Mouse (Mus musculus): Measurements from ENCODE around the gene Dnajc5g. TPM values are rescaled to one million over a fixed set of nuclear protein-coding genes. Genes with fewer than 3 reads are reported as not detected.

Dnajc5g gene
- total and polyA plus RNA-seq, 3 experiments = not detected

DNA sequence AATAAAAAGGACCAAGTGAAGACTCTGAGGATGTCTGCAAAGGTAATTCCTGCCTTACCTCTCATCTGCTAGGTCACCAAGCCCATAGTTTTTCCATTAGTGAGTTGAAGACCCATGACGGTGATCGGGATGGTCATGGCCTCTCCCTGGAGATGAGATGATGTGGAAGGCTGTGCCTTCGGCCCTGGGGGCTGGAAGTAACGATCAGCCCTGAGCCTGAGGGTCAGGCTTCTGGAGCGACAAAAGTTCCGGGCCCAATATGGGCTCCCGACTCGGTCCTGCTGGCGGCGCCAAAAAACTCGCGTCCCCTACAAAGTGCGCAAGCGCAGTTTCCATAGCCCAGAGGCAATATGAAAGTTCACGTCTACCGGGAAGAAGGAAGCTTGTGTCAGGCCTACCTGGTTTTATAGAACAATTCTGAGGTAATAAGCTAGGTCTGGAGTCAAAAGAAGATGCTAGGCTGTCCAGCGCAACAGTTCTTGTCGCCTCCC lies 2.0 kb downstream of the Dnajc5g start, which contains the start of gene Slc30a3:
Gene Slc30a3, minus strand, starts transcription at position 238 of the 491 bp plus-strand sequence.
- DNase-seq = no peak

DNA sequence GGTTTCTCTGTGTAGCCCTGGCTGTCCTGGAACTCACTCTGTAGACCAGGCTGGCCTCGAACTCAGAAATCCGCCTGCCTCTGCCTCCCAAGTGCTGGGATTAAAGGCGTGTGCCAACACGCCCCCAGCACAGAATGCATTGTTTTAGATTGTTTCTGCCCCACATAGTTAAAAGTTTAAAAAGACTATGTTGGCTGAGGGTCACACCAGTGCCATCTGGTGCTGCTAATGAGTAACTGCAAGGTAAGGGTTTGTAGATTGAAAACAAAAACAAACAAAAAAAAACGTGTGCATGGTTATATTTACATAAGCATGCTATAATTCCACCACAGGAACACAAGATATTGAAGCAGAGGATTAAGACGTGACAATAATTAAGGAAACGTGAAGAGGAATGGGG lies 4.7 kb downstream of the Dnajc5g start:
- no peak for DNase-seq

DNA sequence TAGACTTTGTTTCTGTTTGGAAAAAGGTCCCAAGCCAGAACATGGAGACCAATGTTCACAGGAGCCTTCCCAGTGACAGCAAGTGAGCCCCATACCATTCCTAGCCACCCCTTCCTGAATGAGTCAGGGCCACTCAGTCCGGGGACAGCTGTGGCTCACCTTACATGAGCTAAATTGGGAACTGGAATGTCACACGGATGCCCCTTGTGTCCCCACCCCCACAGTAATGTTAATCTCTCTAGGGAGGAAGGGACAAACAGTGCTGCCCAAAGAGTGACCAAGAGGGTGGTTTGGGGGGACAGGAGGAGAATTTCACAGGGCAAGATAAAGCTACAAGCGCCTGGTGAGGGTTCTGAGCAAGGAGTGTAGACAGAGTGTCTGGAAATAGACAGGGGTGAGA lies 10.3 kb downstream of the Dnajc5g start, which contains the start of gene Trim54:
Gene Trim54, plus strand, starts transcription at position 359 of the 400 bp plus-strand sequence.
- no peak for DNase-seq

DNA sequence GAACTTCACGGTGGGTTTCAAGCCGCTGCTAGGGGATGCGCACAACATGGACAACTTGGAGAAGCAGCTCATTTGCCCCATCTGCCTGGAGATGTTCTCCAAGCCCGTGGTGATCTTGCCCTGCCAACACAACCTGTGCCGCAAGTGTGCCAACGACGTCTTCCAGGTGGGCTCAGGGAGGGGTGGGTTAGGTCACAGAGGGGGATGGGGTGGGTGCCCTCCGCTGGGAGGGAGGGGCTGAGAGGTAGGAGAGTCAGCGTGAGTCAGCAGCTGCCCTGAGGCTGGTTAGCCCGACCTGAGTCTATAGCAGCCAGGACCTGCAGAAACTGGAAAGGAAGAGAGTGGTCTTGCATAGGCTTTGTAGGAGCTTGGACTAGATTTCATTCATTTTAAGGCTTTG lies 10.8 kb downstream of the Dnajc5g start:
- DNase-seq = no peak

DNA sequence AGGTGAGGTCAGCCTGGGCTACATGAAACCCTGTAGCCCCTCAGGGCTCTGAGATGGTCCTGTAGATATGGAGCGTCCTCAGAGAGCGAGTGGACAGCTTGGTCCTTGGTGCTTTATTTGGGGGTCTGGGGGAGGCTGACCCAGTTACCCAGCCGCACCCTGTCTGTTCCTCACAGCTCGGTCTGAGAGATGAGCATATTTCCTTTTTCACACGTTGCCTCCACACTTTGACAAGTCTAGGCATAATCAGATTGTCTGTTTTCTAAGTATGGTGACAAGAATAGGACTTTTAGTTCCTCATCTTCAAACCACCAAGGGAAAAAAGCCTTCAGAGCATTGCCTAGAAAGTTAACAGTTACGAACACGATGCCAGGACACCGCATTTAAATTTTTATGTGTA lies 15.0 kb downstream of the Dnajc5g start:
- DNase-seq = no peak

DNA sequence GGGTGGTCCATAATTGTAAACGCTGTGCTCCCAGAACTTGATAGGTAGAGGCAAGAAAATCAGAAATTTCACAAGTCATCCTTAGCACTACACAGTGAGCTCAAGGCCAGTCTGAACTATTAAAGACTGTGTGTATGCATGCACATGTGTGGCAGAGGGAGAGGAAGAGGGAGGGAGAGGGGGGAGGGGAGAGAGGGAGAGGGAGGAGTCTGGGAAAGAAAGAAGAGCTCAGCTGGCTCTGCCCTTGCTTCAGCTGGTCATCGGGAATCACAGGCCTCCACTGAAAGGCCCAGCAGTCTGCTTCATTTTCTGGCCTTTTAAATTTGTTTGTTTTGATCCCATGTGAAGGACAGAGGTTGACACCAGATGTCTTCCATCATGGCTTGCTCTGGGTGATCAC lies 17.4 kb downstream of the Dnajc5g start:
- DNase-seq = no peak

DNA sequence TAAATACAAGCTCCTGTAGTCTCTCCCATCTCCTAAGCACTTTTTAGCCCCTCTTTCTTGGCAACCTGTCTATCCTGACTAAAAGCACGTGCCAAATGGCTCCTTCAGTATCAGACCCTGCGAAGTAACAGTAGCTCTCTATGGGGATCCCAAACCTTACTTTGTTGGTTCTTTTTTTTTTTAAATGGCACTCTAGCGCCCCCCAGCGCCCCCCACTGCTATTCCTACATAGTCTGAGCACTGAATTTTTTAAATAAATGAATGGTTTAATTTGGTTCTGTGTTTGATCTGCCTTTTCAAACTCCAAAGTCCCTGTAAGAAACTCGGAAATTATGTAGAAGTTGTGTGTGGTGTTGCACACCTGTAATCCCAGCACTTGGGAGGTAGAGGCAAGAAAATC lies 20.0 kb downstream of the Dnajc5g start:
- no peak for DNase-seq

DNA sequence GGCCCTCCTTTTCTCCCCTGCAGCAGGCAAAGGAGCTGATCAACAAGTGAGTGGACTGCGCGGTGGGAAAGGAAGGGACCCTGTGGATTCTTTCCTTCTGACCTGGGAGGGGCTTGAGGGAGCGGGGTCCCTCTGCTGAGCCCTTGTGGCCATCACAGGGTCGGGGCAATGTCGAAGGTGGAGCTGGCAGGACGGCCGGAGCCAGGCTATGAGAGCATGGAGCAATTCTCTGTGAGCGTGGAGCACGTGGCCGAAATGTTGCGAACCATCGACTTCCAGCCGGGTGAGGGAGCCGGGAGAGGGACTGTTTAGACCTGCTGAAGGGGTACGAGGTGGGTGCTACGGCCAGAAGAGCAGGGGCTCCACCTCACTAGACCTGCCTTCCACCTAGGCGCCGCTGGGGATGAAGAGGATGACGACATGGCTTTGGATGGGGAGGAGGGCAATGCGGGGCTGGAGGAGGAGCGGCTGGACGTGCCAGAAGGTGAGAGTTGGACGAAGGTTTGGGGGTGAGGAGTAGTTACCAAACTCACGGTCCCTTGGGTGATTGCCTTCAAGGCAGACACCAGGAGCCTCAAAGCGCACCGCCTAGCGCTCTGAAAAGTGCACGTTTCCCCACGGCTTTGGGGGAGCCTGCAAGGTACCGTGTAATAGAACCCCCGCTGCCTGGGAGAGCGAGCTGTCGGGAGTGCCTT lies 30.8 kb downstream of the Dnajc5g start:
- no peak for DNase-seq

DNA sequence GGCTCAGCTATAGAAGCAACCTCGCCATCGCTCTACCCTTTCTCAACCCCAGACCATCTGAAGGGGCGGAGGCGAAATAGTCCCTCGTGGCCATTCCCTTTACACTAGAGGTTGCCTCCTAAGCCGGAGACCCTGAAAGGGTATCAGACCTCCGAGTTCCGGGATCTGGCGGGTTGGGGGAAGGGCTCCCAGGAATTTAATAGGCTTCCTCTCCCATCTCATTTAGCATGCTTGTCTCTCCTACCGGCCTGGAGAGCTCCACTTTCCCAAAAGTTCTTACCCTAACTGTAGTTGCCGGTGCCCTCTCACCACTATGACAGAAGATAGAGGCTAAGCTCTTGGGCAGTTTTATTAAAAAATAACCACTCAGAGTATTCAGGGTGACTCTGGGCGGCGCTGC lies 31.6 kb downstream of the Dnajc5g start:
- DNase-seq = no peak

DNA sequence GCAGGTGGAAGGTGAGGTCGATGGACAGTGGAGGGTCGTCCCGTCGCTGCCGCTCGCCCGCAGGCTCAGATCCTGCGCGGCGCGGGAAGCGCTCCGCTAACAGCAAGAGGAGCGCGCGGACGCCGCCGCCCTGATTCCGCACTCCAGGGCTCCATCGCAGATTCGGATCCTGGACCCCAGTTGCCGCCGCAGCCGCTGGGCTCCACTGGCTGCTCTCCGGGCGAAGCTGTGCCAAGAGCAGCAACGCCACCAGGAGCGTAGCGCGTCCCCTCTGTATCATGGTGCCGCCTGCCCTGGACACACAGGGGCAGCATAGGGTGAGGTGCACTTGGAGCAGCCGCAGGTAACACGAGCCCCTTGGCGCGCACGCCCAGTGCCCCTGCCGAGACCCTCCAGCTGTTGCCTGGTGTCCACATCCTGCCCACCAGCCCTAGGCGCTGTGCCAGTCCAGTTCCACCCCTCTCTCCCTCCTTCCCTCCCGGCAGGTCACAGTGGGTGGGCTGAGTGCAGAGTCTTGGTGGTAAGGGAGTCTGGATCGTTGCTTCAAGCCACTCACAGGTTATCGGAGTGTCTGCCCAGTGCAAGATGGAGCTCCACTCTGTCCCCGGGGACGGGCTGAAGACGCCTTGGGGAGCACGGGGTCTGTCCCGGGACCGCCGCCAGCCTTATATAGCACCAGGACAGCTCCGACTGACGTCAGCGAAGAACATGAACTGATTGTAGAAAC lies 32.3 kb downstream of the Dnajc5g start, which contains the start of gene Ucn:
Gene Ucn, minus strand, starts transcription at position 589 of the 727 bp plus-strand sequence.
- no peak for DNase-seq

DNA sequence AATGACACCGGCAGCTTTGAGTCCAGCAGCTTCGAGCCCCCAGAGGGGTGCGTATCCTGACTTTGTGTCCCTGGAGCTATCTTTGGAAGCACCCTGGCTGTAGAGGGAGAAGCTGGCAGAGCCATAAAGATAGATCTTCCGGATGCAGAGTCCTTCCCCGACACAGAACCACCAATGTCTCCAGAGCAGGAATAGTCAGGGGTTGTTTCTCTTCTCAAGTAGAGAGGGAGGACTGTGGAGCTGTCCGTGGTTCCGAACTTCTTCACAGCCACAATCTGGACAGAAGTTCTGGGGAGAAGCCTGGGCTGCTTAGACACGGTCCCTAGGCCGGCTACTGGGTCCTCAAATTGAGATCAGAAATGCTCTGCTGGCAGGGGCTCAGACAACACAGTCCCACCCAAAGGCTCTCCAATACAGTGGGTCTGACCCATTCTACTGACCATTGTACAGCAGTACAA lies 32.9 kb downstream of the Dnajc5g start:
- peak; percentile 20 for DNase-seq

DNA sequence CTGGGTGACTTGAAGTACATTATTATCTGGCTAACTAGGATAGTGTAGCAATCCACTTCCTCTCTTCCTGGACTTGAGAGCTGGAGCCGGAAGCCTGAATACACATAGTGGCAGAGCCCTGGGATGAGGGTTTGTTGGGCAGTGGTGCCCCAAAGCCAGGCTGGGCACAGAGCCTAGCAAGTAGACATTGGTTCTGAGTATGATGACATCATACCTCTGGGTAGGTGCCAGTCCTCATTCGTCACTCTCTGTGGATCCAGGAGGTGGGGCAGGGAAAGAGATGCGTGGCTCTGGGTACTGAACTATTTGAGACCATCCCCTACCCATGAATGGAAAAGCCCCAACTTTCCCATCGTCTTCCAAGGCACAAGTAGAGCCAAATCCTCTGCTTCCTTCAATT lies 43.7 kb downstream of the Dnajc5g start:
- peak; percentile 75 for DNase-seq

DNA sequence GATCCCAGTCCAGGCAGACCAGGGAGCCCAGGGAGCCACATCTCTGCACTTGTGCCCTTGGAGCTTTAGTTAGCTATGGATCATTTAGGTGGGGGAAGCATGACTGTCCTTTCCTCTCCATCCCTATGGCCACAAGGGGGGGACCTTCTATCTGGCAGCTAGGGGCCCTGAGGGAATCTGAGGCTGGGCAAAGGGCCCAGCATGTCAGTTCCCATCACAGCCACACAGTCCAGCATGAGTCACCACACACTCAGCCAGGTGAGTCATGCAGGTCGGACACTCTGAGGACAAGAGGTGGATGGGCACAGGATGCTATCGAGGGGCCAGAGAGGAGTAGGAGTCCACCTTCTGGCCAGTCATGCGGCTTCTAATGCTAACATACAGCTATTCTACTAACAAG lies 45.7 kb downstream of the Dnajc5g start:
- peak; percentile 65 for DNase-seq

DNA sequence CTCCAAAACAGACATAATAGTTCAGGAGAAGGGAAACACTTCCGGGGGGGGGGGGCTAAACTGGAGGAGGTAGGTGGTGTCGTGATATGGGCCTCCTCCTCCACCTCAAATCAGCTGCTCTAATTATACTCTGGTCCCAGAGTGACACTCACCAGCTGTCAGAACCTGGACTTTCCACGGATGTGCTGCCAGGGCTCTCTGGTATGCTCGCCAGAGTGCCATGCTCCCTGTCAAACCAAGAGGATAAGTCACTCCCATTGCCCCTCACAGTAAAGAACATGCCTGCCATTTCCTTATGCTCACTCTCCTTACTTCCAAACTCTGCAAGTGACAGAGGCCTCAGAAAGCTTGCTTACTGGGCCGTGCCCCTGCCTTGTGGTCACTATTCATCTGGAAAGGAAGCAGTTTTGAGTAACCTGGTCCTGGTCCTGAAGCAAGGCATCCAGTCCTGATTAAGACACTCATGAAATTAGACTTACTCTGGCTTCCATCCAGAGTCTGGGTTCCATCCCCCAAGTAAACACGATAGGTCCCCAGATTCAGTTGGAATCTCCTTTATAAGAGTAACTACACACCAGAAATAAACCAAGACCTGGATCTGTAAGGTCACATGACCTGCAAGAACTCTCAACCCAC lies 47.5 kb downstream of the Dnajc5g start:
- DNase-seq = no peak

DNA sequence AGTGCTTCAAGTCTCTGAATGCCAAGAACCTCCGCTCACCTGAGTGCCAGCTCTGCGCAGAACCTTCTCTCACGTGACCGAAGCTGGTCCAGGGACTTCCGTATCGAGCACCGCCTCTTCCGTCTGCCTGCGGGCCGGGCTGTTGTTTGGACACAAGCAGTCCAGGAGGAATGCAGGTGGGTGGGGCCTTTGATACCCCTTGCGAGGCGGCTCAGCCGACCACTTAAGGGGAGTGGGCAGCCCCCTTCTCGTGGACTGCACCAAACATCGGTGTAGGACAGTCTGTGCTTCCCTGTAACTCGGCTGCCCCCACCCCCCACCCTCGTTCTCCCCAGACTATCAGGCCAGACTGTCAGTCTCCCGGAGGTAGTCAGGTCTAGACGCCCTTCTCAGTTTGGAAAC lies 48.1 kb downstream of the Dnajc5g start, which contains the start of gene Mpv17:
Gene Mpv17, minus strand, starts transcription at position 100 of the 402 bp plus-strand sequence.
- DNase-seq = peak; percentile 88

Other genes with a start within 250 kb of the Dnajc5g start
- gene Tmem214, start 238.3 kb upstream of the Dnajc5g start, total RNA-seq (2021) = 10 to 100 TPM; 51.9 to 62.2 TPM
- 87.6 and 96.9 TPM in 2 replicates for gene Tmem214, start 238.3 kb upstream of the Dnajc5g start, polyA plus RNA-seq (2012; rRNA removed)
- gene Agbl5, start 217.6 kb upstream of the Dnajc5g start, total RNA-seq (2021) = 1 to 10 TPM; 7.6 to 9.2 TPM
- gene Agbl5, start 217.6 kb upstream of the Dnajc5g start, polyA plus RNA-seq (2012; rRNA removed) = 25.3 and 27.5 TPM in 2 replicates
- 100 to 1,000 TPM; 256 to 264 TPM for gene Ost4, start 198.5 kb upstream of the Dnajc5g start, total RNA-seq (2021)
- 120 and 143 TPM in 2 replicates for gene Ost4, start 198.5 kb upstream of the Dnajc5g start, polyA plus RNA-seq (2012; rRNA removed)
- 10 to 100 TPM; 40.3 to 62.0 TPM for gene Emilin1, start 192.9 kb upstream of the Dnajc5g start, total RNA-seq (2021)
- gene Emilin1, start 192.9 kb upstream of the Dnajc5g start, polyA plus RNA-seq (2012; rRNA removed) = 64.1 and 75.1 TPM in 2 replicates
- 10 to 100 TPM; 37.2 to 44.3 TPM for gene Khk, start 184.9 kb upstream of the Dnajc5g start, total RNA-seq (2021)
- 43.9 and 60.3 TPM in 2 replicates for gene Khk, start 184.9 kb upstream of the Dnajc5g start, polyA plus RNA-seq (2012; rRNA removed)
- gene Cgref1, start 160.7 kb upstream of the Dnajc5g start, total RNA-seq (2021) = 1 to 10 TPM in 1 of 2 experiments, under 1 TPM in 1; 0.58 to 2.5 TPM
- gene Cgref1, start 160.7 kb upstream of the Dnajc5g start, polyA plus RNA-seq (2012; rRNA removed) = 1.5 and 2.0 TPM in 2 replicates
- 100 to 1,000 TPM; 119 to 126 TPM for gene Preb, start 145.9 kb upstream of the Dnajc5g start, total RNA-seq (2021)
- gene Preb, start 145.9 kb upstream of the Dnajc5g start, polyA plus RNA-seq (2012; rRNA removed) = 284 TPM in 2 replicates
- gene Tcf23, start 137.6 kb upstream of the Dnajc5g start, total RNA-seq (2021) = 1 to 10 TPM; 1.3 TPM
- 0.77 and 0.78 TPM in 2 replicates for gene Tcf23, start 137.6 kb upstream of the Dnajc5g start, polyA plus RNA-seq (2012; rRNA removed)
- gene Atraid, start 58.0 kb upstream of the Dnajc5g start, total RNA-seq (2021) = 100 to 1,000 TPM; 117 to 125 TPM
- gene Atraid, start 58.0 kb upstream of the Dnajc5g start, polyA plus RNA-seq (2012; rRNA removed) = 101 and 114 TPM in 2 replicates
- 10 to 100 TPM; 27.7 to 39.6 TPM for gene Slc5a6, start 57.4 kb upstream of the Dnajc5g start, total RNA-seq (2021)
- 88.3 and 93.5 TPM in 2 replicates for gene Slc5a6, start 57.4 kb upstream of the Dnajc5g start, polyA plus RNA-seq (2012; rRNA removed)
- 10 to 100 TPM; 17.5 to 33.1 TPM for gene Cad, start 51.5 kb upstream of the Dnajc5g start, total RNA-seq (2021)
- gene Cad, start 51.5 kb upstream of the Dnajc5g start, polyA plus RNA-seq (2012; rRNA removed) = 43.2 and 48.0 TPM in 2 replicates
- gene Slc30a3, start 2.0 kb downstream of the Dnajc5g start, total RNA-seq (2021) = not detected
- gene Slc30a3, start 2.0 kb downstream of the Dnajc5g start, polyA plus RNA-seq (2012; rRNA removed) = not detected in 2 replicates
- gene Trim54, start 10.4 kb downstream of the Dnajc5g start, total RNA-seq (2021) = not detected
- gene Trim54, start 10.4 kb downstream of the Dnajc5g start, polyA plus RNA-seq (2012; rRNA removed) = not detected in 2 replicates
- gene Ucn, start 32.5 kb downstream of the Dnajc5g start, total RNA-seq (2021) = not detected
- gene Ucn, start 32.5 kb downstream of the Dnajc5g start, polyA plus RNA-seq (2012; rRNA removed) = not detected in 2 replicates
- gene Mpv17, start 48.0 kb downstream of the Dnajc5g start, total RNA-seq (2021) = 10 to 100 TPM; 71.0 to 72.1 TPM
- 127 and 137 TPM in 2 replicates for gene Mpv17, start 48.0 kb downstream of the Dnajc5g start, polyA plus RNA-seq (2012; rRNA removed)
- gene Gm29609, start 73.6 kb downstream of the Dnajc5g start, total RNA-seq (2021) = 1 to 10 TPM; 1.1 to 1.4 TPM
- 0.52 and 0.94 TPM in 2 replicates for gene Gm29609, start 73.6 kb downstream of the Dnajc5g start, polyA plus RNA-seq (2012; rRNA removed)
- gene Gtf3c2, start 73.9 kb downstream of the Dnajc5g start, total RNA-seq (2021) = 10 to 100 TPM; 51.9 to 67.4 TPM
- gene Gtf3c2, start 73.9 kb downstream of the Dnajc5g start, polyA plus RNA-seq (2012; rRNA removed) = 34.8 and 47.8 TPM in 2 replicates
- 100 to 1,000 TPM in 1 of 2 experiments, 10 to 100 TPM in 1; 85.7 to 115 TPM for gene Snx17, start 86.9 kb downstream of the Dnajc5g start, total RNA-seq (2021)
- 85.1 and 92.2 TPM in 2 replicates for gene Snx17, start 86.9 kb downstream of the Dnajc5g start, polyA plus RNA-seq (2012; rRNA removed)
- 10 to 100 TPM; 39.5 to 45.7 TPM for gene Eif2b4, start 87.1 kb downstream of the Dnajc5g start, total RNA-seq (2021)
- 26.8 and 35.7 TPM in 2 replicates for gene Eif2b4, start 87.1 kb downstream of the Dnajc5g start, polyA plus RNA-seq (2012; rRNA removed)
- 10 to 100 TPM; 28.5 to 29.5 TPM for gene Zfp513, start 96.0 kb downstream of the Dnajc5g start, total RNA-seq (2021)
- gene Zfp513, start 96.0 kb downstream of the Dnajc5g start, polyA plus RNA-seq (2012; rRNA removed) = 75.5 and 77.8 TPM in 2 replicates
- 100 to 1,000 TPM; 105 TPM for gene Ppm1g, start 114.4 kb downstream of the Dnajc5g start, total RNA-seq (2021)
- gene Ppm1g, start 114.4 kb downstream of the Dnajc5g start, polyA plus RNA-seq (2012; rRNA removed) = 174 and 197 TPM in 2 replicates
- gene Nrbp1, start 134.6 kb downstream of the Dnajc5g start, total RNA-seq (2021) = 10 to 100 TPM; 78.2 to 84.9 TPM
- gene Nrbp1, start 134.6 kb downstream of the Dnajc5g start, polyA plus RNA-seq (2012; rRNA removed) = 180 and 229 TPM in 2 replicates
- not detected for gene Gm9970, start 134.9 kb downstream of the Dnajc5g start, total RNA-seq (2021)
- gene Gm9970, start 134.9 kb downstream of the Dnajc5g start, polyA plus RNA-seq (2012; rRNA removed) = 3.7 and 3.9 TPM in 2 replicates
- gene Krtcap3, start 145.4 kb downstream of the Dnajc5g start, total RNA-seq (2021) = 1 to 10 TPM; 2.2 to 4.5 TPM
- 13.3 and 13.6 TPM in 2 replicates for gene Krtcap3, start 145.4 kb downstream of the Dnajc5g start, polyA plus RNA-seq (2012; rRNA removed)
- gene Ift172, start 184.8 kb downstream of the Dnajc5g start, total RNA-seq (2021) = 10 to 100 TPM; 28.9 to 38.1 TPM
- 29.5 and 30.1 TPM in 2 replicates for gene Ift172, start 184.8 kb downstream of the Dnajc5g start, polyA plus RNA-seq (2012; rRNA removed)
- 10 to 100 TPM; 11.1 to 20.8 TPM for gene Fndc4, start 189.8 kb downstream of the Dnajc5g start, total RNA-seq (2021)
- gene Fndc4, start 189.8 kb downstream of the Dnajc5g start, polyA plus RNA-seq (2012; rRNA removed) = 25.0 and 28.6 TPM in 2 replicates
- gene Gckr, start 191.2 kb downstream of the Dnajc5g start, total RNA-seq (2021) = under 1 TPM in 1 of 2 experiments, not detected in 1; 0.61 TPM
- 0.13 and 0.20 TPM in 2 replicates for gene Gckr, start 191.2 kb downstream of the Dnajc5g start, polyA plus RNA-seq (2012; rRNA removed)

Data from adrenal gland, adult 2 months (tissue).